Mouse (Mus musculus) spleen, adult 2 months (tissue): Measurements from ENCODE around the gene Smg7. TPM values are rescaled to one million over a fixed set of nuclear protein-coding genes. Genes with fewer than 3 reads are reported as not detected.

Source experiments
- DNase-seq, 2 experiments: peaks; one replicate each; pipeline versions ENCODE4 v3.0.0 to v3.0.0-alpha.2; 2012 to 2021; ENCODE audit warnings: low spot score in 2 of 2, low read depth in 1 of 2
- H3K27ac ChIP-seq: fragments of 200-500 bp; 2 replicates; pipeline ENCODE4 v1.5.1; 2012; ENCODE audit warnings: low read length, inconsistent platforms; ENCODE audit not compliant: insufficient read depth
- H3K27me3 ChIP-seq: fragments of 200-500 bp; 2 replicates; pipeline ENCODE4 v1.6.1; 2012; ENCODE audit warnings: mild to moderate bottlenecking, moderate library complexity, low read length, inconsistent platforms; ENCODE audit not compliant: control insufficient read depth, insufficient read depth
- H3K36me3 ChIP-seq: fragments of 200-500 bp; 2 replicates; pipeline ENCODE4 v1.6.1; 2012; ENCODE audit warnings: mild to moderate bottlenecking, low read length, inconsistent platforms; ENCODE audit not compliant: control insufficient read depth, insufficient read depth
- H3K4me1 ChIP-seq: fragments of 200-500 bp; 2 replicates; pipeline ENCODE4 v1.6.1; 2011; ENCODE audit warnings: inconsistent platforms; ENCODE audit not compliant: control insufficient read depth, insufficient read depth, insufficient read length
- H3K4me3 ChIP-seq: fragments of 200-500 bp; 2 replicates; pipeline ENCODE4 v1.5.1; 2011; ENCODE audit warnings: mild to moderate bottlenecking, inconsistent platforms; ENCODE audit not compliant: insufficient read depth, insufficient read length; ENCODE audit errors: extremely low read depth
- CTCF ChIP-seq: fragments of 200-500 bp; IDR thresholded peaks from 2 replicates; pipeline ENCODE4 v1.5.1; 2011; ENCODE audit warnings: mild to moderate bottlenecking, inconsistent platforms; ENCODE audit not compliant: insufficient read depth, insufficient read length, insufficient replicate concordance; ENCODE audit errors: extremely low read depth
- POLR2A ChIP-seq: fragments of 200-500 bp; IDR thresholded peaks from 2 replicates; pipeline ENCODE4 v1.6.1; 2011; ENCODE audit warnings: low read depth, low read length, inconsistent platforms
- WGBS: fragments of 180-500 bp; shearing (Covaris S2); methylation state at CpG from one replicate; pipeline ENCODE4 v1.1.7; 2018; 5-methylcytosine and 5-hydroxymethylcytosine counted together
- polyA plus RNA-seq: library from polyadenylated mRNA; depleted of rRNA; stranded (reverse); fragments of >200 nt; gene quantifications from 2 replicates; pipeline ENCODE4 v1.2.3, GENCODE M21; 2012

Gene Smg7
- polyA plus RNA-seq, 1 experiment = 30.7 TPM

DNA sequence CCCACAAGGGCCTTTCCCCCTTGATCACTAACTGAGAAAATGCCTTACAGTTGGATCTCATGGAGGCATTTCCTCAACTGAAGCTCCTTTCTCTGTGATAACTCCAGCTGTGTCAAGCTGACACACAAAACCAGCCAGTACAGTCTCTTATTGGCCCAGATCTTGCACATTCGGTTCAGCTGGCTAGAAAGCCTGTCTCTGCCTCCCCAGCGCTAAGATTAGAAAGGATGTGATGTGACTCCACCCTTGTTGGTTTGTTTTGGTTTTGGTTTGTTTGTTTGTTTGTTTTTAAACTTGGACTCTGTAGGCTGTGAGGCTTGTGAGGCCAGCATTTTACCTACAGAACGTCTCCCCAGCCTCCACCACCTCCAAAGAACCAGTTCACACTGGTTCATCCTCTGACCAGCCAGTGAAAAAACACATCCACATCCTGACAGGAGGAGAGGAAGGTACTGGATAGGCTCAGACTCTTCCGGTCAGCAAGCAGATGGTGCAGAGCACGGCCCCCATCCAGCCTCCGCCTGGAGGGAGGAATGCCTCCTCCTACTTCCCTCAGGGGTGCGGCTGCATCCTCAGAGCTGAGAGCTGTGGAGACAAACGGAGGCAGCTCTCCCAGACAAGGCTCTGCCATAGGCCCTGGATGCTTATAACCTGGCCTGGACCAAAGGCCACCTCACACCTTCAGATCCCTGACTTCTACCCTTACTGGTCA, 92.7 kb downstream of the Smg7 start:
- no peak for DNase-seq
- no peak for TF ChIP-seq POLR2A
- no peak for TF ChIP-seq CTCF
- 68% methylated on average over 8 of the region's 8 CpGs for WGBS
- peaks cover 8% of the 10 kb centered on the region for H3K36me3 ChIP-seq
- no peaks in the 10 kb centered on the region for H3K27me3 ChIP-seq
- no peak overlapping the region for H3K27ac ChIP-seq
- H3K4me1 ChIP-seq = peaks cover 20% of the 10 kb centered on the region; the same call in 1 of the 2 replicates
- no peak overlapping the region for H3K4me3 ChIP-seq

DNA sequence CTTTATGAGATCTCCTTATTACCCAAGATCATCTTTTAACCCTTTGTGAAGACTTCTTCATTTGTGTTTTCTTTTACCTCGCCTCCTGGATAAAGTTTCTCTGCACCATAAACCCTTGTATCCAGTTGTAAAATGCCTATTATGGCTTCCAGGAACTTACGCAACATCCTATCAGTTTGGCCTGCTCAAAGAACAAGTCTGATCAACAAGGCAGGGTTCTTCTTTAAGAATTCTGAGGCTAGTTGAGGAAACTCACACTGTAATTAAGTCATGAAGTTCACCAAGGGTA, 94.1 kb downstream of the Smg7 start:
- H3K27ac ChIP-seq = peak overlapping the region; percentile 86
- TF ChIP-seq POLR2A = no peak
- TF ChIP-seq CTCF = no peak

DNA sequence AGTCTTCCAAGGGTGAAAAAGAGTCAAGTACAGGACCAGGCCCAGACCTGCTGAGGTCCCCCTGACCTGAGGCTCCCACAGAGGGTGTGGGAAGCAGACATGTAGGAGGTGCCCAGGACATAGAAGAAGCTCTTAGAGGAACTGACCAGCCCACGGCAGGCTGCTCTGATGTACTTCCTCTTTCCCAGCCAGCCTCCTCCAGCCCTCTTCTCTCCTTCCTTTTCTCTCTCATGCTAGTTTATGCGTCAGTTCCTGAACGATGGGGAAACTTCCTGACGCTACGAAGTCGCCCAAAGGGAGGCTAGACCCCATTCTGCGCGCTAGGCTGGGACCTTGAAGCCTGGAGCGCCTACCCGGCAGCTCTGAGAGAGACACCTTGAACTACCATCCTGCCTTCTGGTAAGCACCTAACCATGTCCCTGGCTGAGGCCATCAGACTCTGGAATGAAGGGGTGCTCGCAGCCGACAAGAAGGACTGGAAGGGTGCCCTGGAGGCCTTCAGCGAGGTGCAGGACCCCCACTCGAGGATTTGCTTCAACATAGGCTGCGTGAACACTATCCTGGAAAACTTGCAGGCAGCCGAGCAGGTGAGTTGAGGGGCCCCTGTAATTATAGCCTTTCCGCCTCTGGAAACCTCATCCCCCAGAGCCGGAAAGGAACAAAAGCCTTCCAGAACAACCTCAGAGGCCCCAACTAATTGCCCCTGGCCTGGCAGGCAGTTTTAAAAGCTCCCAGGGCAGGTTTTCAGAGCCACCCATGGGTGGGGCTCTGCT, 94.6 kb downstream of the Smg7 start:
- H3K4me3 ChIP-seq = peak overlapping the region; percentile 64
- peak overlapping the region; percentile 86 for H3K27ac ChIP-seq
- peak; percentile 43 to 49 for DNase-seq
- 12% methylated on average over 18 of the region's 18 CpGs for WGBS
- H3K36me3 ChIP-seq = peaks cover 7% of the 10 kb centered on the region
- peaks cover 17% of the 10 kb centered on the region; the same call in 1 of the 2 replicates for H3K4me1 ChIP-seq
- TF ChIP-seq CTCF = no peak
- H3K27me3 ChIP-seq = no peaks in the 10 kb centered on the region

More for the DNA sequence above, 94.1 kb downstream of the Smg7 start:
- H3K36me3 ChIP-seq = peaks cover 8% of the 10 kb centered on the region
- peak overlapping the region; percentile 64 for H3K4me3 ChIP-seq
- no peak for DNase-seq
- WGBS = 55% methylated on average over 2 of the region's 2 CpGs
- H3K27me3 ChIP-seq = no peaks in the 10 kb centered on the region
- peaks cover 17% of the 10 kb centered on the region; the same call in 1 of the 2 replicates for H3K4me1 ChIP-seq

DNA sequence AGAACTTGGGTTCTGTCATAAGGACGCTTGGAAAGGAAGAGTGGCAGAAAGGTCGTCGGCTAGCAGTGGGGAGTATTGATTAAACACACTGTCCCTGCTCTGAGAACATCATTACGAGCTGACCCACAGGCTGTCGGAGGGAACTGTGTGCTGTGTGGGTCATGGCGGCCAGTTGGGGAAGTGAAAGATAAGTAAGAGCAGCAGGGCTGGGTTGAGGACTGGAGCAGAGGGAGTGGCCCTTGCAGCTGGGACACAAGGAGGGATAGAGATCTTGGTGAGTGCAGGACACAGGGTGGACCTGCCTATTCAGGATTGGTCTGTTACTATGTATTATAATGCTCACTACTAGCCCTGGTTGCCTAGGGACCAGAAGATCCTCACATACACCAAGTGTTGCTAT, 97.5 kb downstream of the Smg7 start:
- WGBS = 77% methylated on average over 6 of the region's 6 CpGs
- DNase-seq = no peak
- Histone ChIP-seq H3K36me3 (no peaks in the 10 kb centered on the region), H3K27ac (no peak overlapping the region), H3K4me1 (peaks cover 16% of the 10 kb centered on the region; the same call in 1 of the 2 replicates), H3K4me3 (no peak overlapping the region), H3K27me3 (no peaks in the 10 kb centered on the region)
- TF ChIP-seq CTCF = no peak
- no peak for TF ChIP-seq POLR2A

DNA sequence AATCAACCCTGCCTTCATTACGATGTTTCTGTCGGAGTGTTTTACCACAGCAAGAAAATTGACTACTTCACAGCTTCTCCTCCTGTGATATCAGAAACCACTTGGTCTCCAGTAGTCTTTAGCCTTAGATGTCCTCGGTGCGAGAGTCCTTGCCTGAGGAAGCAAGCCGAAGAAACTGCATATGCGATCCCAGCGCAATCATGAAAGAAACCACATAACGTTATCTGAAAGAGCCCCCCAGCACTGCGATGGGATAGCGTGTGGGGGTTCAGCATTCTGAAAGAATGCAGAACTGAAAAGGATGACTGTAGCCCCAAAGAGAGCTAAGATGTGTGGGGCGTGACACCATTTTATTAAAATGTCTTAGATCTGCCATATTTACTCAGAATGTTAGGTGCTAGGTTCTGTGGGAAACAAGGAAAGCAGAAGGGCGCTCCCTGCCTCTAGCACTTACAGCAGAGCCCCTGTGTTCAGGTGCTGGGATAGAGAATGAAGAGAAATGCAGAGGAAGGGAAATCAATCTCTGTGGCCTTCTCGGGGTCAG, 101.7 kb downstream of the Smg7 start:
- Histone ChIP-seq H3K27ac (no peak overlapping the region), H3K4me3 (no peak overlapping the region), H3K4me1 (peaks cover 15% of the 10 kb centered on the region; the same call in 1 of the 2 replicates), H3K27me3 (no peaks in the 10 kb centered on the region), H3K36me3 (no peaks in the 10 kb centered on the region)
- WGBS = 83% methylated on average over 13 of the region's 13 CpGs
- TF ChIP-seq POLR2A = no peak
- no peak for TF ChIP-seq CTCF
- no peak for DNase-seq

DNA sequence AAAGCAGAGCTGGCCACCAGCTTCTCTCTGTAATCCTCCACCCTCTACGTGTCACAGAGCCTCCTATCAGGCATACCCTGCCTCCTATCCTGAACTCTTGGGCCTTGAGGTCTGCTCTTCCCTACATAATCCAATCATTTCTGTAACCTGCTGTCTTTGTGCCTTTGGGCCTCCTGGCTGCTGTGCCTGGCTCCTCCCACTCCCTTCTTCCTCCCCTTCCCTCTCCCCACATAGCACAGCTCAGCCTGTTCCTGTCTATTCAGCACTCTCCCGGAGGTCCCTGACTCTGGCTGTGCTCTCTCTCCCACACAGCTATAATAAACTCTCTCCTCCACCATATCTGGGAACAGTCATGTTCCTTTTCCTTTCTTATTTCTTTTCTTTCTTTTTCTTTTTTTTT, 102.5 kb downstream of the Smg7 start, which contains the start of gene Ncf2:
Ncf2 (plus strand) TSS at position 298 of the 400 bp plus-strand sequence.
- H3K27ac ChIP-seq = peak within 1 kb of the TSS; percentile 8; the same call in 1 of the 2 replicates
- H3K4me1 ChIP-seq = peaks cover 10% of the 10 kb centered on the region; the same call in 1 of the 2 replicates
- H3K4me3 ChIP-seq = no peak within 1 kb of the TSS
- WGBS = 38% methylated on average over 2 of the region's 2 CpGs
- no peaks in the 10 kb centered on the region for H3K36me3 ChIP-seq
- DNase-seq = no peak
- no peak for TF ChIP-seq POLR2A
- no peak for TF ChIP-seq CTCF
- H3K27me3 ChIP-seq = no peaks in the 10 kb centered on the region
